Mouse (Mus musculus) left cerebral cortex, adult 8-10 months (tissue): ENCODE measurements around the gene Clec4d. TPM values are rescaled to one million over a fixed set of nuclear protein-coding genes. Genes with fewer than 3 reads are reported as not detected.
"Not testable (repeated sequence)": the region's sequence is repeated elsewhere in the genome, so short reads cannot be mapped to it uniquely, and the experiment has no call there.

Experiments used
- DNase-seq, 2 experiments: peaks; one replicate each; pipeline ENCODE4 v3.0.0; 2022; ENCODE audit warnings: low spot score in 2 of 2
- total RNA-seq, 4 experiments: library from RNA; stranded (reverse); gene quantifications; 2 replicates each; pipeline ENCODE4 v1.2.4; 2022

Clec4d gene
- not detected for total RNA-seq

DNA sequence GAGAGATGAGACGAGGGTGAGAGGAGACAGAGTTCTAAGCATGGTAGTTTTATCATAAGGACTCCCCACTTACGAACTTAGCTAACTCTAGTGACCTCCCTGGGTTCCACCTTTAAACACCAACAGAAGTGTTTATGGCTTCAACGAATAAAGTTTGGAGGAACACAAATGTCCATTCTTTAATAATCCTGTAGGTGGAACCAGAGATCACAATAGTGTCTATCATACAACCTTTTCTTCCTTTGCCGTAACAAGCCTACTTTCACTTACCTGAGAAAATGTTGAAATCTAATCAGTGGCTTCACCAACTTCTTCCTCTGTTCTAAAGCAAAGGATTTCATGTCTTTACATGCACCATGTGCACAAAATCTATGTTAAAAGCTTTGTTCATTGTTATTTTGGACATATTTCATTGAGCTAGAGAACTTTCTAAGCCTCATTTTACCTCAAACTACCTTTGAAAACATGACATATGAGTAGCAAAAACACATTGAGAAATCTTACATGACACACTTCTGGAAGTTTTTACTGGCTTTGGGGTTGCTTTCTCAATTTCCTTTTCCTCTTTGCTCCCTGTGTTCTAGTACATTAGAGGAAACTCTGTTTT is at the start of gene Clec4d:
Clec4d (plus strand) TSS at position 557 of the 607 bp plus-strand sequence.
- DNase-seq, result no peak

DNA sequence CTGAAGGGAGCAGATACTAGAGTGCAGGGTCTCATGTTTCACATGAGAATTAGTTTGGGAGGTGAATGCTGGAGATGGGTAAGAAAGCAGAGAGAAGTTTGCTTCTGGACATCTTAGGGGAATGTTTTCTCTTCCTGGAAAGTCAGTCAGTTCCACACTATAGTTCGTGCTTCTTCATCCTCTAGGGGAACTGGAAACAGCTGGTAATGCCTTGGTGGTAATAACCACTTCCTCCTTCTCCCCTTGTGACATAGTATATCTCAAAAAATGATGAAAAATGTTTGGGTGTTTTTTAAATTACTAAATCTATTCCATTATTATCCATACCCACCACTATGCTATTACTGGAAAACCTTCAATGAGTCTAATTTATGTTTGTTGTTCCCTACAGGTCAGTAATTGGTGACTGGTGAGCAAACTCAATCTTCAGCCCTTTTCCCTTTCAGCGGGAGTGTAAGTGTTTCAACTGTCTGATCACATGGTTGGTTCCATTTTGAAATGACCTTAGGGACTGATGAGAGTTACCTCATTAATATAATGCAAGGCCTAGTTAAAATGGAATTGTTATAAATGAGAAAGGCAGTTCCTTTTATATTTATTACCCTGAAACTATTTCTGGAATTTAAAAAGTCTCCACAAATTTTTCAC is 34.3 kb upstream of the Clec4d start:
- DNase-seq, result no peak

DNA sequence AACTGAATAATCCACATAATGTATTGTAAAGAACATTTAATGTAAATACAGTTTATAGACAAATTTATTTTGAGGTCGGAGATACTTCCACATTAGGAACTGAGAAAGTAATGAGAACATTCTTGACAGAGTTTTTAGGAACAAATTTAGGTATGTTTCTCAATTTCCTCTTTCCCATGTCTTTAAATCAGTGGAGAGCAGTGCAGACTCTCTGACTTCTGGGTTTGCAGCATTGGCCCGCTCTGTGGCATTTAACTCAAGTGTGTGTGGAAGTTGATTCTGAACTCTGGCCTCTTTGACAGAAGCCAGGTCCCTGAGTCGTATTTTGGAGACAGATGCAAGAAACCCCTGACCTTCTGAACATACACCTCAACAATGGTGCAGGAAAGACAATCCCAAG is 32.3 kb upstream of the Clec4d start, which contains the start of gene Clec4n:
Clec4n (plus strand) TSS at position 200 of the 400 bp plus-strand sequence.
- DNase-seq, result no peak

DNA sequence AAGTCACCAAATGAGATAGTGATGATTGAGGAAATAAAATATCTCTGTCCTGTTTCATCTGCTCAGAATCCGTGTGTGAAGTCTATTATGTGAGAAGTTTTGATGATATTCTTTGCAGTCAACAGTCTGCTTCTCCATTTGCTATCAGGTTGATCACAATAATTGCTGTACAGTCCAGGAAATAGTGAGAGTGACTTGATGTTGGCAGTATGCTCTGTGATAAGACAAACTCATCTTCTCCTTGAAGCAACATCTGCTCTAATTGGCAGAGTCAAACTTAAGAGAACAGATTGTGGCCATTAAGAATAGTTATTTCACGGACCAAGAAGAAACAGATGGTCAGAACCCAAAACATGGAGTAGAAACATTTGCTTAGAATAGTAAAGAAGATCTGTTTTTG is 30.8 kb upstream of the Clec4d start:
- DNase-seq, result no peak

DNA sequence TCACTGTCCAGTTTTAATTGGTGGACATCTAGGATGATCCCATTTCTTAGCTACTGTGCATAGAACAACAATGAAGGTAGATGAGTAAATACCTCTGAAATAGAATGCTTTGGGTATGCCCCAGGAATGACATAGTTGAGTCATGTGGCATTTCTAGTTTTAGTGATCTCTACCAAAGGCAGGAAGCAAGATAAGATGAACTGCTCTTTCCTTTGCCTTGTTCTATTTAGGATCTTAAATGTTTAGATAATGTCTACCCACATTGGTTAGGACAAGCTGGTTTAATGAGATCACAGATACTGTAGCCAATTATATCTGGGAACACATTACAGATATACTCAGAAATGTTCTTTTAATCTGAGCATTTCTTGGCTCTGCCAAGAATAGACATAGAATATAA is 24.3 kb upstream of the Clec4d start:
- no peak for DNase-seq

DNA sequence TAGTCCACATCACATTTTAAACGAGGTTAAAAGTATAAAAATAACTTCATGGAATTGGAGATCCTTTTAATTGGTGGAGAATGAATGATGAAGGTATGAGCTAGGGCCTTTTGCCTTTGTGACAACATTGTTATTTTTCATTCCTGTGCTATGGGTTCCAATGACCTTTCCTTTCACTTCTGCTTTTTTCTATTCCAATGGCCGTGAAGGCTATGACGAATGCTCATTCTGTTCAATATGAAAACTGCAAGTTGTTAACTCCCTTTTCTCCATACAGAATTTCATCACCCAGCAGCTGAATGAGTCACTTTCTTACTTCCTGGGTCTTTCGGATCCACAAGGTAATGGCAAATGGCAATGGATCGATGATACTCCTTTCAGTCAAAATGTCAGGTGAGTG is 17.7 kb upstream of the Clec4d start:
- no peak for DNase-seq

DNA sequence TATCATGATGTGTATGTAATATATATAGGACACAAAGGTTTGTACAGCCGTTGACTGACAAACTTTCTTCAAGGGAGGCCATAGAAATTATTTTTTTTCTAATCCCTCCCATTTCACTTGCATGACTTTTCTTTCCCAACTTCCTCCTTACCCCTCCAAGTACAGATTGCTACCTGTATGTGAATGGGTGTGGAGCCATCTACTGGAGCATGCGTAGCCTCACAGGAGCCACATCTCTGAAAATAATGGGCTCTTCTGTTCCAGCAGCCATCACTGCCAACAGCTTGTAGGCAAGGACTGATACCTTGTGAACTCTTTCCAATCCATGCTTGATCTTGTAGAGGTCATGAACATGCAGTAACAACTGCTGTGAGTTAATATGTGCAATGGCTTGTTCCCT is 13.0 kb upstream of the Clec4d start:
- not testable (repeated sequence) for DNase-seq

DNA sequence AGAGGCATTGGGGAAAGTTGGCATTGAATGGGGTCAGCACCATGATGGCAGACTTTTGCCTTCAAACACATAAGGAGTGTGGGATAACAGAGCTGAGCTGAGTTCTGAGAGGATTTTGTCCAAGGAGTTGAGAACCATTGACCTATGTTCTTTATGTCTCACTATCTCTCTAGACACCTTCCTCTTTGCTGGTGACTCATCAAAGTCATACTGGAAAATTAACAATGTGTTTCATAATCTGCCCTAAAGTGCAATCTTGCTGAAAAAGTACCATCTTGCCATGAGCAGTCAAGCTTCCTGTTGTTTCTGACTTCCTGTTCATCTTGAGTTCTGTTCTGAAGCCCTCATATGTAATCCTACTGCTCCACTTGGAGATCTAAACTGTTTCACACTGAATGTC is 9.2 kb upstream of the Clec4d start:
- DNase-seq, result no peak

DNA sequence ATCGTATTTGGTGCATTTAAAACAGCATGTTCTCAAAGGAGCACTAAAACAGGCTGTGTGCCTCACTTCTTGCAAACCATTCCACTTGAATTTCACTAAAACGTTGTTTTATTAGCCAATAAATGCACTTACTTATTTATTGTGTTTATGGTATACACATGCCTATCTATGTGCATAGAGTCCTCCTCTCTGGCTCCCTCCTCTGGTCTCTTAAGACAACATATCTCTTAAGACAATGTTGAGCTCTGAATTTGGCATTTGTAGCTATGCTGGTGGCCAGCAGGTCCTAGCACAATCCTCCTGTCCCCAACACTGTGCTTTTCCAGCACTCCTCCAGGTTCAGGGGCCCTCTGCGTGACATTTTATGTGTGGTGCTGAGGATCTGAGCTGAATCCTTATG is 3.0 kb upstream of the Clec4d start:
- DNase-seq, result no peak

DNA sequence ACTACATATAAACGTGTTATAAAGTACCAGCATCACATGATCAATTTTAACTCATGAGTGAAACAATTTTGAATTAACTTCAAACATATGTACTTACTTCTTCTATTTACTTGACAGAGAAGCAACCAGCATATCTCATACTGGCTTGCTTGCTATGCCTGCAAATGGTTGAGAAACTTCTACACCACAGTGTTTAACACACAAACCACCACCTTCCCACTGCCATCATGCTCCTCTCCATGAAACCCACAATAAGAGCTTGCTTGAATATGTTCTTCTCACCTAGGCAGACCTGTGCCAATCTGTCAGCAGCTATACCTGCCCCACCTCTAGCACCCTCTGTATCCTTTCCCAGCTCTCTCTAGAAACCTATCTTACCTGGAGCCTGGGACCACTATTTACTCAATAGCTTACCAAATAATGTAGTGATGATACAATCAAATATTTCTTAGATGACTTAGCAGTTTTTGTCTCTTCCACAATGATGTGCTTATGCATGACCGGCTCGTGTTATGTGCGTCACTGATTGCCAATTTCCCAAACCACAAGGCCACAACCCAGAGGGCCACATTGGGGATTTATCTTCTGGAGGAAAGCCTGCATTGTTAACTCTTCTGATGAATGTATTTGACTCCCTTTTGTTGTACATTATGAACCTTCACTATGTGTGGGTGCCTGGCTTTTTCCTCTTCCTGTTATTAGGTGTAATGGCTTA is 1.9 kb upstream of the Clec4d start:
- no peak for DNase-seq

DNA sequence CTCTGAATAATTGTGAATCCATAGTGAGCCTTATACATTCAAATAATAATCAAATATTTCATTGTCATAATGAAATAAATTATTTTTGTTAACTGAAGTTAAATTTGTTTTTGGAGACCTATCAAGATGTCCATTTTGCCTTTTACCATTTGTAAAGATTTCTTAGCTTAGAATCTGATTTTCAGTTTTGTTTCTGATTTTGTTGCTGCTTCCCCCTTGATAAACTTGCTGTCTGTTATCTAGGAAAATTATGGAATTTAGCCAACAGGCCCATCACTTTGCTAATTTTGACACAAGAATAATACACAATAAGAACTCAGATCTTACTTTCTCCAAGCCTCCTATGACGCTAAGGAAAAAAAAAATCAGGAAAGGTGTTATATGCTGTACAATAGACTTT is 1.0 kb upstream of the Clec4d start:
- no peak for DNase-seq

DNA sequence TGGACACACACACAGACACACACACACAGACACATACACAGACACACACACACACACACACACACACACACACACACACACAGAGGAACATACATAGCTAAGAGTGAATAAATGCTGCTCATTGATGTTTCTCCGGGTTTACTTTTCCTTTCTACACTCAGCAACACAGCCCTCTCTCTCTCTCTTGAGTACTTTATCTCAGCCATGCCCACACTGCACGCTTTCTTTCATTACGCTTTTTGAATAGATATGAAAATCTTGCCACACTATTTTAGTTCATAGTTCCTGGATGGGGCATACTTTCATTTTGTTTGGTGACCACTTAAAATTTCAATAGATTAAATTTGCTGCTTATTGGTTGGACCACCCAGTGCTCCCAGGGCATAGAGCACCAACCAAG is 2.3 kb downstream of the Clec4d start:
- no peak for DNase-seq

DNA sequence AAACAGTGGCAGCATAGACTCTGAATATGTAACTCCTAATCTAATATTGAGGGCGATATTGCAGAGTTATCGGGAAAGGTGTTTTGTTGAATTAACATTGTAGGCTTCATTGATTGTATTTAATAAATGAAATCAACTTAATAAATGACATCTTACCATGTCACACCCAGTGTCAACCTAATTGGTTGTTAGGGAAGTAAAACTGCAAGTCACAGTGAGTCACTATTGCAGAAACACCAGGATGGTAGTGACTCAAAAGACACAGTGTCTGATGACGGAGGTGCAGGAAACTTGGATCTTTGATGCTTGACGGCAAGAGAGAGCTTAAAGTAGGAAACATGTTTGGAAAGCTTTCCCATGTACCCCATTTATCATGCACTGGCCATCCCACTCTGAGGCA is 3.9 kb downstream of the Clec4d start:
- no peak for DNase-seq

DNA sequence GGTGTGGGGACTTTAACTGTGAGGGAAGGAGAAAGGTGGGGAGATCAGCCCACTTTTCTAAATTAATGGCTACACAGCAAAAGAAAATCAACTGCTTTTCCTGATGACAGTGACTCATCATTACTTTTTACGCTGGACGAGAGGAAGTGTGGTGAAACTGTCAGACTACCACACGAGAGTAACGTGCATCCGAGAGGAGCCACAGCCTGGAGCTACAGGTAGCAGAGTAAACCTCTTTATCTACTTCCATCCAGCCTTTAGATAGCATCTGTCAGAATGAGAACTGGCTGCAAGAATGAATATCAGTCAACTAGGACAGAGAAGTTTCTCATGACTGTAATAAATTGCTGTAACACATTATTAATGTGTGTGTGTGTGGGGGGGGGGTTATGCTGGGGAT is 5.0 kb downstream of the Clec4d start:
- no peak for DNase-seq

DNA sequence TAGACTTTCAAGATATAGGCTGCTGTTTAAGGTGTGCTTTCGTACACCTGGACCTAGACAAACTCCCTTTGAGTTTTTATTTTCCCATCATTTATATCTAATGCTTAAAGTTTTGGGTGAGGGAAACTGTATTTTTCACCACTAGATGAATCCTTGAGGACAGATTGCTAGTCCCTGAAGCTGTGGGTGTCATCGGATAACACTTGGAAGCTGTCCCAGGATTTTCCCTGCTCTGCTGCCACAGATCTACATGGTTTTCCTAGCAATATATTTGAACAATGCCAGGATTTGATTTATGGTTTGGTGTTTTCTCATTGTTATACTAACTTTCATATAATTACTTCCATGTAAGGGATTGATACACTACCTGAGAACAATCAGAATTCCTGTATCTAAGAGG is 17.5 kb downstream of the Clec4d start:
- DNase-seq, result peak in 1 of 2 experiments; percentile 5

DNA sequence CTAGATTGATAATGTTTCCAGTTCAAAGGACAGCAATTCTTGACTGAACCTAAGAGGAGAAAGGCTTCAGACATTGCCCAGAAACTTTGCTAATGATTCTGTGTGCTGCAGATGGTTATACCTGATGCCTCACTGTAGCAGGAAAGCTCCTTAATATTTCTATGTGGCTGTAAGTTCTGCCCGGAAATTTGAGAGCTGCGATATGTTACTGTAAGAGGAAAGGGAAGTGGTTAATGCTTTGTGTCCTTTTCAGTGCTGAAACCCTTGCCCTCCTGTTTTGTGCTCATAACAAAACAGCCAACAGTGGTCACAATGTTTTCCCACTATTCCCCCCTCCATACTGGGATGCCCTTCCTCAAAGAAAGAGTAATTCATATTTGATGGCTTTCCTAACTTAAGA is 24.4 kb downstream of the Clec4d start:
- no peak for DNase-seq

DNA sequence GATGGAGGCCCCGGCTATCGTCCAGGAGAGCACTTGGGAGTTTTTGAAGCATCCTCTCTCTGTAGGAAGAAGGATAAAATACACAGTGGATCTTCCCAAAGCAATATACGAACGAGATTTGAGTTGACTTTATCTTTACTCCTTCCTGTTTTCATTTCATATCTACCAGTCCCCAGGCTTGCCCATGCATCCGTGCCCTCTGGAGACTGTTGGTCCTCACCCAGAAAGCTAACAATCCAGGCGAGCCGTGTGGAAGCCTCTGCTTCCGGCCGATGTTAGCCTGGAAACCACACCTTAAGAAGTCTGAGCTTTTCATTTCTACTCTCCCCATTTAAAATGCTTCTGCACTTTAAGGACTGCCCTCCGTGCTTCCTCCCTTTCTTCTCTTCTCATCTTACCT is 27.0 kb downstream of the Clec4d start:
- no peak for DNase-seq

DNA sequence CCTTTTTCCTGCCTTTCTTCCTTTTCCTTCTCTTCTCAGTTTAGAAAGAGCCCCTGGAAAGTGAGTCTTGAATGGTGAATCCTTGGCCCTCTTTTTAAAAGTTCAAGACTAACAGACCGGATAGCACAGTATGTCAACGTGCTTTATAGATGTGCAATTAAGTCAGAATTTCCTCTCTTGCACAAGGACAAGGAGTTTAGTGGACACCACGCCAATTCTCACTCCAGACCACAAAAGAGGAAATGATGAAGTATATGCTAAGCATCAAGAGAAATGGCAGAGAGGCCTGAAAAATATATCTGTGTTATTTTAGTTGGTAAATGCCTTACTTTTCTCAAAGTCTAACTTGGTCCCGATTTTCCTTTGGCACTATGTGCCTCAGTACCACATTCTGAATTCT is 27.8 kb downstream of the Clec4d start, which contains the start of gene Clec4e:
Clec4e (minus strand) TSS at position 118 of the 400 bp plus-strand sequence.
- no peak for DNase-seq

DNA sequence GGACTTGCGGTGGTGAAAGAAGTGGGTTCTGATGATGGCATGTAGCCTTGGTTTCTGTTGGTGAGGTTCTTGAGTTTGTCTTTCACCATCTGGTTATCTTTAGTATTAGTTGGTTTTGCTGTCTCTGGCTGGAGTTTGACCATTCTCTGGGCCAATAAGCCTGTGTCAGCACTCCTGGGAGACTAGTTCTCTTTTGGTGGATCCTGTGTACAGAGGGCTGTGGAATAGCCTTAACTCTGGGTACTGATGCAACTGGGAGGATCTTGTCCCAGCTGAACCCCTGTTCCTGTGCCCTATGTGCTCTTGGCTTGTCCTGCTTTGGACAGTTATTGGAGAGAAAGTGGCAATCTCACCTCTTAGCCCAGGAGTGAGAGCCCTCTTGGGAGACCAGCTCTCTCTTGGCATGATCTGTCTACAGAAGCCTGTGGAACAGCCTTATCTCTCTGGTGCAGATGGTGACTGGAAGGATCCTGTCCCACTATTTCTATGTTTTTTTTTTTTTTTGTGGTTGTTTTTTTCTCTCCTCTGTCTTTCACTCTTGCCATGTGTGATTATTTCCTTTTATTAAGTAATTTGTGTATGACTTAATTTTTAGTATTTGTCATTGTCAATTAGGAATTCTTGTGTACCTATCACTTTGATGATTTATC is 31.0 kb downstream of the Clec4d start:
- no peak for DNase-seq

DNA sequence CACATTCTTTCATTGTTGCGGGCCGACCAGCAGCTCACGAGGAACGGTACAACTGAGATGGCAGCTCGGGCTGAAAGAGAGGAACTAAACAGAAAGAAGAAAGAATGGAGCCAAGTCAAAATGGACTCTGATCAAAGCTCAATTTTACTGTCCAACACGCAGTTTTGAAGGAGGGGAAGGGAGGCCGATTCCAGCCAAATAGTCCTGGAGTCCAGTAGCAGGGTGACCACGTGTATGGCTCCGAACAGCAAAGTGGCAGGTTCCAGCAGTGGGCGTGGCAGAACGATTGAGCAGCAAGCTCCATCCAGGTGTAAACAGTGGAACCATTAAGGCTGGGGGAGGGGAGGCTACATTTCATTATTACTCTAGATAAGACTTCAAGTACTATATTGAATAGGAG is 31.6 kb downstream of the Clec4d start:
- not testable (repeated sequence) for DNase-seq

DNA sequence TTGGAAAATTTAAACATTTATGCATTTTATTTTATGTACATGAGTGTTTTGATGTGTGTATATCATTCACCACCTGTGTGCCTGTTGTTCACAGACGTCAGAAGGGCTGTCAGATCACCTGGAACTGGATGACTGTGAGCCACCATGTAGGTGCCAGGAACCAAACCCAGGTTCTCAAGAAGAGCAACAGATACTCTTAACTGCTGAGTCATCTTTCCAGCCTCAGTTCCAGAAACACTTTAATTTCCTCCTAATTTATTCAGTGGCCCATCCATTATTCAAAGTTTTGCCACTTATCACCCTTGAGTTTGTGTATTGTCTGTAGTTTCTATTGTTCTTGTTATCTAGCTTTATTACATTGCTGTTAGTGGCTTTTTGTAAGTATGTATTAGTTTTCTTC is 34.8 kb downstream of the Clec4d start:
- no peak for DNase-seq

DNA sequence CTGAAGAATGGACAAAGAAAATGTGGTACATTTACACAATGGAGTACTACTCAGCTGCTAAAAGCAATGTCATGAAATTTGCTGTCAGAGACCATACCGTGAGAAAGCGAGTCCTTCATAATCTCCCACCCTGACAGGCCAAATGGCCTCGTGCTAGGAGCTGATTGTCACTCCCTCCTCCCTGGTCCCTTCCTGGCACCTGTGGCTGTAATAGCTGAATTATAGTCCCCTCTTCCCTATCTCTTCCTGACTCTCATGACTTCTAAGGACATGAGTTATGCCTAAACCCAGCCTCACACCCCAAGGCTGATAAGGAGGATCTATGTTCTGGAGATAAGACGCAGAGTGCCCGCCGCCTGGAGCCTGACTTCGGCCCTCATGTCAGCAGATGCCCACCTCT is 44.4 kb downstream of the Clec4d start:
- DNase-seq, result not testable (repeated sequence)
